Mouse (Mus musculus) cerebellum, adult 8-10 months (tissue): ENCODE measurements around the gene Hint1.
"Not testable (repeated sequence)": the region's sequence is repeated elsewhere in the genome, so short reads cannot be mapped to it uniquely, and the experiment has no call there.

Source experiments
- DNase-seq: peaks from one replicate; pipeline ENCODE4 v3.0.0; 2022

Gene Hint1

DNA sequence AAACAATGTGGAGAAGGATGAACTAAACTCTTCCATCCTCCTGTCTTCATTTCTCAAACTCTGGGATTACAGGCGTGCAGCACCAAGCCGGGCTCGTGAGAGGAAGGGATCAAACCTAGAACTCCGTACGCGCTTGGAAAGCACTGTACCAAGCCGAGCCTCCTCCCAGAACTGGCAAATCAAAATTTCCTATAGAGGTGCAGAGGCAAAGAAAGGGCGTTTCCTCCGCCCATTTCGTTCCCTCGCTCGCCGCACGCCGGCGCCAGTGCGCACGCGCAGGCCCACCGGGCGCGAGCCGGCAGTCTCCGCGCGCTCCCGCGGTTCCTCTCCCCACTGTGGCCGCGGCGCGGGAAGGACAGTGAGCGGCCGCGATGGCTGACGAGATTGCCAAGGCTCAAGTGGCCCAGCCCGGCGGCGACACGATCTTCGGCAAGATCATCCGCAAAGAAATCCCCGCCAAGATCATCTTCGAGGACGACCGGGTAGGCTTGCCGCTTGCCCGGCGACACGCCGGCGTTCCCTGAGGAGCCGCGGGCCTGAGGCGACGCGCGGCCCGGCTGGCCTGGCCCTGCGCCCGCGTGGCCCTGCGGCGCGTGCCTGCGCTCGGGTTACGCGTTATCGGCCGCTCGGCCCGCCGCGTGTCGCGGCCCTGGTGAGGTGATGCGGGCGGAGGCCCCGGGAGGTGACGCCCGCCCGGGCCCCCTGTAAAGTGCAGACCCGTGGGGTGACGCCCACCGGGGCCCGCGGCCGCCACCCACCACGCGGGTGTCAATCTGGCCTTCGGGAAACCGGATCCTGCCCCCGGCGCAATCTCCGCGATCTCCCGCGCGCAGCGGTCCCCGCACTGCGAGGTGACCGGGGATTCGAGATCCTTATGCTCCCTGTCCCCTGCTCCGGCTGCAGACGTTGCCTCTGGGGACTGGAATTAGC, at the start of gene Hint1:
Gene Hint1, plus strand, starts transcription at position 265 of the 930 bp plus-strand sequence.
- peak; percentile 95 for DNase-seq

DNA sequence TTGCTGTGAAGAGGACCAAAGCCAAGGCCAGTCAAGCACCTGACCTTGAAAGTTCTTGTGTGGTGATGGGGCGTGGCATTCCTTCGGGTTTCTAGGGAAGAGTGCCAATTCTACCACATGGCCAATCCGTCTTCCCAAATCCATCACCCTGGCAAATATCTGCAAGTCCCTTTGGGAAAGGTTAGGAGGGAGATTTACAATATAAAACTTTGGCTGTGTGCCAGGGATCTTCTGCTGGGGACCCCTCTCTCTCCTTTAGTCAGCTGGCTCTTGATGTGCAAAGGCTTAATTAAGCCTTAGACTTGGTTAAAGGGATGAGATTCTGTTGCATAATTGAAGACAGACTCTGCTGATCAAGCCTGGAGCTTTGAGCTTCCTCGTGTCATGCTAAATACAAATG, 48.7 kb upstream of the Hint1 start:
- DNase-seq, result no peak

DNA sequence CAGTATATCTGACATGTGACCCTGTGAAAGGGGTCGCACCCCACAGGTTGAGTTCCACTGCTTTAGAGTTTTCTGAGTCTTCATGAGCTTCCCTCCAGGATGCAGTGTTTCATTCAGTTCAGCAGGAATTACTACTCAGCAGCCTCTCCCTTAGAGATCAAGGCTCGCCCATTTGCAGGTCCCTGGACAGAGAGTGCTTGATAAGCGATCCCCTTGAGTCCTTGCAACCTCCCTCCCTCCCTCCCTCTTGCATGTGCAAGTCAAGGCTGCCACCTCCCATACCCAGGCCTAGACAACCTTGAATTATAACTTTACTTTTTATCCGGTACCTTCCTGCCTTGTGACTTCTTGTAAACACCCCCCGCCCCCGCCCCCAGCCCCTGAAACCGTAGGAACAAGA, 46.7 kb upstream of the Hint1 start:
- DNase-seq, result no peak

DNA sequence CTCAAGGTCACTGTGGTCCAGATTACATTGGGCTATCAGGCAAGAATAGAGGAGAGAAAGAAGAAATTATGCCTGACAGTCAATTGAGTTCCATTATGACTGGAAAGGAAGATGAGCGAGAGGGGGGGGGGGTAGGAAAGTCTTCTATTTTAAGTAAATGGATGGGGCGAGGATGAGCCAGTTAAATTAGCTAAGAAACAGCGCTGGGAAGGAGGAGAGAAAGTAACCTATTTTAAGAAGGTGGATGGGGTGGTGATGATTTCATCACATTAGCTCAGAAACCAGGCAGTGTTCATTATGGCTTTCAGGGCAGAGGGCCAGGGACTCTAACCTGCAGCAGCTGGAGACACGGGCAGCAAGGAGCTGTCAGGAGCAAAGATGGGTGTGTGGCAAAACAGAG, 42.7 kb upstream of the Hint1 start:
- no peak for DNase-seq

DNA sequence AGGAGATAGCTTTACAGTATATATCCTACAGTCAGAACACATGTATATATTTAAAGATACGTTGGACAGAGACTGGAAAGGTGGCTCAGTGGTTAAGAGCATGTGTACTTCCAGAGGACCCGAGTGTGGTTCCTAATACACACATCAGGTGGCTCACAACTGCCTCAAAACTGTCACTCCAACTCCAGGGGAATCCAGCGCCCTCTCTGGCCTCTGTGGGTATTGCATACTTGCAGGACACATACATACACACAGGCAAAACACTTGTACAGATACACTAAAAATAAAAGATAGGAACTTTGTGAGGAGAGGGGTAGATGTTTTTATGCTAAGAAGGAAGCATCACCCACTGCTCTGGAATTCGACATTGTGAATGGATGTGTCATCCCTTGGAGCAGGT, 40.4 kb upstream of the Hint1 start:
- DNase-seq, result no peak

DNA sequence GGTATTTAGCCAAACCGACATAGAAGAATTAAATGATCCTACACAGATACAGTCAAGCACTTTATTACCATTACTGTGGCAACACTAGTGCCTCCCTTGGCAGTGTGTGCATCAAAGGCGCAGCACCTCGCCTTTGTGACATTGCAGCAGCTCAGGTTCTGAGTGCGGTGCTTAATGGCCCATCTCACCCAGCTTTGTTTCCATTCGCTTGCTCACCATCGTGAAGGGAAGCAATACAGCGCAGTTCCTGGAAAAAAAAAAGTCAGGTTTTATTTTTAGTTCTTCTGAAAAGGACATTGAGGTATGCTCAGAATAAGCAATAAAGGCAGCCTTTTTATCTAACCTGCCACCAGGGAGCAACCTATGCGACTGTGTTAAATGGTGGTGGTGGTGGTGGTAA, 39.4 kb upstream of the Hint1 start:
- no peak for DNase-seq

DNA sequence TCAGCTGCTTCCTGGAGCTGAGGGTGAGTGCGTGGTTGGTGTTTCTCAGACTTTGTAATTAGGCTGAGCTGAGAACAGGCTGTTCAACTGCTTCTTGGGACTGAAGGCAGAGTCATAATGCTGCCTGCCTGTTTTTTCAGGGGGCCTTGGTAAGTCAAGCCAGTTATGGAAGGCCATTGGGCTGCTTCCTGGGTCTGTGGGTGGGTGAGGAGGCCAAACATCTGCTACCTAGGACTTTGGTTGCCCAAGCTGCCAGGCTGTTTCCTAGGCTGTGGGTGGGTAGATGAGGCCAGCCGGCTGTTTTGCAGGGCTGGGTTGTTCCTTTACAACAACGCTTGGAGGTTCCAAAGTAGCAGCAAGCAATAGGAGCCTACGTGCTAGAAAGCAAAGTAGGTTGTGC, 32.4 kb upstream of the Hint1 start:
- no peak for DNase-seq

DNA sequence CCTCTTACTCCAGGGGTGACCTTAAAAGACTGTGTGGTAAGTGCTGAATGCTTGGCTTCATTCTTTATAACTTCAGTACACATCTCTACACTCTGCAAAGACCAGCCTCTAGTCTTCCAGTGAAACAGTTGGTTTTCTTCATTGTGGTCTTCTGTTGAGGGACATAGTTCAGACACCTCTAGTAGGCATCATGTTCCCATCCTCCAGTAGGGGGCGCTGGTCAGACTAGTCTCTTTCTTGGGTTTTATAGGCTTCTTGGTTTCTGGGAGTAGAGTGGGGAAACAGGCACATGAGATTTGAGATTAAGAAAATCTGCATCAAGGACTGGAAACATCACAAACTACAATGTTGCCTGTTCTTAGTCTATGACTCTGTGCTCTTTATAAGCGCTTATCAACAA, 31.6 kb upstream of the Hint1 start:
- no peak for DNase-seq

DNA sequence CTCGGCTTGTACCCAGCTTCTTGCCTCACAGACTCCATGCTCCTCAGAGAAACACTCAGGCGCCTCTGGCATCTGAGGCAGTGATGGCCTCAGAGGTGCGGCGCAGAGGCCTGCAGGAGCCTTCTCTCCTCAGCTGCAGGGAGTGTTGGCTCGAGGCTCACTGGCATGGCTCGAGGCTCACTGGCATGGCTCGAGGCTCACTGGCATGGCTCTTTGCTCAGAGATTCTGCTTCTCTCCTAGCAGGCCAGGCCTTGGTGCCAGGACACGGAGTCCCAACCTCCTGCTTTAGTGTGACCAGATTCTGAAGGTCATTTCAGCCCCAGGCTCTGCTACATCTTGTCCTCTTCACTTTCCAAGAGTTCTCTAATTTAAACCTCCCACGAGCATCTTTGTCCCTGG, 30.1 kb upstream of the Hint1 start:
- peak; percentile 32 for DNase-seq

DNA sequence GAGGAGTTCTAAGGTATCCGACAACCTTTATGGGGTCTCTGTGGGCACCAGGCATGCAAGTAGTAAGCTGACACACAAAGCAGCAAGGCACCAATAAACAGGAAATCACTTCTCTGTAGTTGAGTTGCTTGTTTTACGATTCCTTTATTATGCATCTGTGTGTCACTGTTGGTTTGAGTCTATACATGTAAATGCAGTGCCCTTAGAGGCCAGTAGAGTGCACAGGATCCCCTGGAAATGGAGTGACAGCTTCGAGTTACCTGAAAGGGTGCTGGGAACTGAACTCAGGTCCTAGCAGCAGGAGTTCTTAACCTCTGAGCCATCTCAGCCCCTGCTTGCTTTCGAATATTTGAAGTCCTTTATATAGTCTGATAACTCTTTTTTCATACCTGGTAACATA, 26.5 kb upstream of the Hint1 start:
- DNase-seq, result no peak

DNA sequence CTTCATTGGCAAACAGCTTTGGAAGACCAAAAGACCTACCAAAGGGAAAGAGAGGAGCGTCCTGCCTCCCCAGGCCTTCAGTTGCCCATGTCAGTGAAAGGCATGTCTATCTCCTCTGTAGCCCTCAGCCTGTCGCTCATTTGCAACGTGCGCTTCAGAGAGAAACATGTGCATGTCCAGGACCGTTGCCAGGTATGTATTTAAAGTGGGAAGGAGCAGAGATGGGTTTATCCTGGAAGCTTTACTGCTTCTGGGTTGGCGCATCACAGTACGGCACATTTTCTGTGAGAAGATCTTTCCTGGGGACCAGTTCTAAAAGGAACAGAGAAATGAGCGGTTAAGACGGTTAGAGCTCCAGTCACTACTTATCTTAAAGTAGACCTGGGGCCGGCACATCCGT, 25.3 kb upstream of the Hint1 start:
- no peak for DNase-seq

DNA sequence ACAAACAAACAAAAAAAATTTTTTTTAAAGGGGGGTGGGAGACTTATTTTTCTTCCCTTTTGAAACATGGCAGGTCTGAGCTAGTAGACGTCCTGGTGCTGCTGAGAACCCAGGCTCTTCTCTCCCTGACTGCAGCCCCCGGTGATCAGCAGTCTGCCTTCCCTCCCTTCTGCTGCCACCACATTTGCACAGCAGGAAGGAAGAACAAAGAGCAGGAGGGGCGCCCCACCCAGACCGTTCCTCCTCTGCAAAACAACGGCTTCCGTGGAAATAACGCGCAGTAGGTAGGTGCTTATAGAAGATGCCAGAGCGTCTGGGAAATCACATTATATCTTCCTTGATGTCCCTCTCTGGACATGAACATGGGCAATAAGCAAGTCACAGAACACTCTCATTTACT, 21.8 kb upstream of the Hint1 start:
- no peak for DNase-seq

DNA sequence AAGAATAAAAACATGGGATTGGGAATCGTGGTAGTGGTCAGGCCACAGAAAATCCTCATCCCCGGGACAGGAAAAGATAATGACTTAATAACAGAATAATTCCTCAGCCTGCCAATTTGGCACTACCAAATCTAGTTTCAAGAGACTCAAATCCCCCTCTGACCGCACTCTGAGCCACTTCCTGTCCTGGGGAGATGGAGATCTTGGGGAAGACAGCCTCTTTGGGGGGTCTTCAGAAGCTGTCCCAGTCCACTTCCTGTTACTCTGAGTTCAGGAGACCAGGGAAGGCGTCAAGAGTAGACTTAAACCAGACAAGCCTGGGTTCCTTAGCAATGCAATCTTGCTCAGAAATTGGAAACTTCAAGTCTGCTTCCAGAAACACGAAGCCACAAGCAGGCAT, 21.2 kb upstream of the Hint1 start:
- no peak for DNase-seq

DNA sequence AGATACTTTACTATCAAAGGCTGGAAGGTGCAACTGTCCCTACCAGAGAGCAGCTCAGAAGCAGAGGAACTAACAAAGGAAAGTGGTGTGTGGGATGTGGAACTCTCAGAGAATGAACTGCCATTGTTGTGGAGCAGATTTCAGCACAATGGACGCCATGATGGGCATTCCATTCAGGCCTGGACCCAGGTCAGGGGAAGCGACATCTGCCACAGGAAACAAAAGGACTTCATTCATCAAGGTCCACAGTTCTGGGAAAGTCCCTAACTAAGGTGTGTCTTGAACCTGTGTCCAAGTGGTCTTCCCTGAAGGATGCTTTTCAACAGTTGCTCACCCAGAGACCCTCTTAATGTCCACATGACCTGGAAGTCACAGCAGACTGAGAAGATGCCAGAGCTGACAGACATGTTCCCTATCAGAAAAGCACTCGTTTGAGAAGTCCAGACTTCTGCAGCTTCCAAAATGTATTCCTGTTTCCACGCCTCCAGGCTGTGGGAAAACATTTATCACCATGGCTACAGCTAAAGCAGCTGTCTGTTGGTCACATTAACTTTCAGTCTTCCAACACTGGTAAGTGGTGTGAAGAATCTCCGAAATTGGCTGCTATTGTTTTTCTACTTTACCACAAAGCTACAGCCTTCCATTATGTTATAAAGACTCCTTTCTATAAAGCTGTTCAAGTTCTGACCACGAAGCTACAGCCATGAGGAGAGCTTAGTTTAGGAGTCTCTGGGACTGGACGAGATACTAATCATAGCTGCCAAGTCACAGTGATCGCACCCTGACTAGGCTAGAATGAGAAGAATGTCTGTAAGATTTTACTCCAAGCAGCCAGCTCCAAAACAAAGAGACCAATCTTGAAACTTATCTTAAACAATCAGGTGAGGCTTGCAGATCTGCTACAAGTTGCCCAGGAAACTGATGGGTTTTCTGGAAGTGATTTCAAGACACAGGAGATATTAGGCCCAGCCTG, 20.4 kb upstream of the Hint1 start:
- DNase-seq, result no peak

DNA sequence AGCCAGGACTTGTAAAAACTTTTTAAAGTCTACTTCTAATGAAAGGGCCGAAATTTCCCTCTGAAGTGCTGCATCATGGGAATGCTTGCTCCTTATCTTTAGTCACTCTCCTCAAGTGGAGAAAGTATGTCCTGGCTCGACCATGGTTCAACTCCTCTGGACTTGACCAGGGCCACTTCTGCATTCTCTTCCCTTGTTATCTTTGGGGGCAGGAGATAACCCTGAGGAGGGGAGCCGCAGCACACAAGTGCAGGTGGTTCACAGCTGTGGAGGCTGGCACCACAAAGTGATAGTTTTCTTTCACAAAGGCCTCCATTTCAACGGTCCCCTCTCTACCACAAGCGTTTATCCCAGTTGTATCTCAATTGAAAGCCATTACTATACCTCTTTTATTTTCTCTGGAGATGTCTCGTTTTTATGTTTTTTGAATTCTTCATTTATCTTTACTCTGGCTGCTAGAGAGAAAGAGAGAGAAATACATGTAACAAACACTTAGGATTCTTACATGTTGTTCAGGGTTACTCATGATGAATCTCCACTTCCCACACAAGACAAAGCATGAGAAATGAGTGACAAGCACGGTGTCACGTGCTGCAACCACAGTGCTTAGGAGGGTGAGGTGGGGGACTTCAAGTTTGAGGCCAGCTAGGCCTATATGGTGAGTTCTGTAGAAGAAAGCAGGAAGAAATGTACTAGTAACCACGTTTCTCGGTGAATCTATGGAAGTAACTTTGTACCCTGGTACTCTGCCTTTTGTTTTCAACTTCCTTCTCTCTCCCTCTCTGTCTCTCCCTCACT, 16.0 kb upstream of the Hint1 start:
- DNase-seq, result no peak

DNA sequence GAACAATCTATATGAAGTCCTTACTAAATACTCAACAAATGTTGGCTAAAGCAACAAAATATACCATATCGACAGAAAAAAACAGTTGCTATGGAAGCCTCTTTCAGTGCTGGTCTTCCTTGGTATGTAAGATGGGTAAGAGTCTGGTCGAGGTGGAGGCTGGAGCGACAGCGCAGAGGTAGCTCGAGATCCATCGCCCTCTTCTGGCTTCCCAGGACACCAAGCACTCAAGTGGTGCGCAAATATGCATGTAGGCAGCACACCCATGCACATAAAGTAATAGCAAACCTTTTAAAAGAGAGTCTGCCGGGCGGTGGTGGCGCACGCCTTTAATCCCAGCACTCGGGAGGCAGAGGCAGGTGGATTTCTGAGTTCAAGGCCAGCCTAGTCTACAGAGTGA, 14.5 kb upstream of the Hint1 start:
- DNase-seq, result no peak

DNA sequence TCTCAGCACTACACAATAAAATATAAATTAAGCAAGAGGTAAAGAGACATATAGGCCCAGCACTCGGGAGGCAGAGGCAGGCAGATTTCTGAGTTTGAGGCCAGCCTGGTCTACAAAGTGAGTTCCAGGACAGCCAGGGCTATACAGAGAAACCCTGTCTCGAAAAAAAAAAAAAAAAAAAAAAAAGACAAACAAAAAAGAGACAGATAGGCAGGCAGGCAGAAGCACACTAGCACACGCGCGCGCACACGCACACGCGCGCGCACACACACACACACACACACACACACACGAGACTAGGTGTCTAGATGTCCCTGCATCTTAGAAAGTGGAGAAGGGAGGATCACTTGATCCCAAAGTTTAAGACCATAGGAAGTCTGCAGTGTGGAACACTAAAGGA, 7.3 kb upstream of the Hint1 start:
- DNase-seq, result not testable (repeated sequence)

DNA sequence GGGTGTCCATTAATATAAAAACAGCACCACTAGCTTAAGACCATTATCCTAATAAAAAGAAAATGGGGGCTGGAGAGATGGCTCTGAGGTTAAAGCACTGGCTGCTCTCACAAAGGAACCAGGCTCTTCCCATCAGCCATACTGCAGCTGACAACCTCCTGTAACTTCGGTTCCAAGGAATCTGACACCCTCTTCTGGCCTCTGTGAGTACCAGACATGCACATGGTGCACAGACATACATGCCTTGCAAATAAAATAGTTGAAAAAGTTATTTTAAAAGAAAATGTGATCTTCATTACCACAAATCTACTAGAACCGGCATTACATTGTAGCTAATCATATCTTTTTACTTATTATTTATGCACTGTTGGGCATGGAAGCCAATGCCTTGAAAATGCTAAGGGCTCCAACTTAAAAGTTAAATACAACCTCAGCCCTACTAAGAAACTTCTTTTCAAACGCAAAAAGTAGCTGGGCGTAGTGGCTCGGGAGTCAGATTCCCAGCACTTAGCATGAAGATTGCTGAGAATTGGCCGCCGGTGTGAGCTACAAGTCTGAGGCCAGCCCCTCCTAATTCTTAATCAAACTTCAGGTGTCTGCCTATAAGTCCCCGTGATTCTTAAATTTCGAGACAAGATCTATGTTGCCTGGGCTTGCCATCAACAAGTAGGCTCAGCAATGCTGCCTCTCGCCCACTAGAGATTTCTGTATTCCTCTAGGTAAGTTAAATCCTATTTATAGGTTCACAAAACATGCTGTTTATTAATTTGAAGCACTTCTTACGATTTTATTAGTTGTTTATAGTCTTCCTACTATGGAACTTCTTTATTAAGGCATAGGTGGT, 6.6 kb upstream of the Hint1 start:
- no peak for DNase-seq

DNA sequence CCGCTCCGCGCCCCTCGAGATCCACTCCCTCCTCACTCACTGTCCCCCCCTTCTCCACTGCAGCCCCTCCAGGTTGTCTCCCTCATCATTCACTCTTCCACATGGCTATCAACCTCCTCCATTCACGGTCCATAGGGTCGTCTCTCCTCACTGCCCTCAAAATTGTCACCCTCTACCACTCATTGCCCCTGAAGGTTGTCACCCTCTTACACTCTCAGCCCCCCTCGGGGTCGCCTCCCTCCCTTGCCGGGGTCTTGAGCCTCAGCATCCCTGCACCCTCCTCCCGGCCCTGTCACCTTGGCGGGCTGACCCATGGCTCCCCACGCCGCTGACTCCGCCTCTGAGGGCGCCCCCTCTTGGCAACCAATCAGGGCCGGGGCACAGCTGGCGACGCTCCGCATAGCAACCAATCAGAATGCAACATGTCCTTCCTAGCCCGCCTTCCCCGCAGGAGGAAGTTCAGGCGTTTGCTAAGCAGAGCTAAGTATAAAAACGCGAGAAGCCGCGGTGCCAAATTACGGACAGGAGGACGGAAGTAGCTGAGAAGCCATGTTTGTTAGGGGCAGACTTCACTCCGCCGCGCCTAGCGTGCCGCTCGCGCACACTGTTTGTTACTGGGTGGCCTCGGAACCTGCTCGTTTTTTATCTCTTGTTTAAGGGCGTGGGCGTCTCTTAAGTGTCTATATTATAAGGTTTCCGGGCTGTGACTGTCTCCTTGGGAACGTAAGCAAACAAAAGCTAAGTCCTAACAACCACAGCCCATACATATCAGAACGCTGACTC, 5.7 kb upstream of the Hint1 start, which contains the start of gene Lyrm7:
Gene Lyrm7, minus strand, starts transcription at position 661 of the 783 bp plus-strand sequence.
- peak; percentile 98 for DNase-seq

DNA sequence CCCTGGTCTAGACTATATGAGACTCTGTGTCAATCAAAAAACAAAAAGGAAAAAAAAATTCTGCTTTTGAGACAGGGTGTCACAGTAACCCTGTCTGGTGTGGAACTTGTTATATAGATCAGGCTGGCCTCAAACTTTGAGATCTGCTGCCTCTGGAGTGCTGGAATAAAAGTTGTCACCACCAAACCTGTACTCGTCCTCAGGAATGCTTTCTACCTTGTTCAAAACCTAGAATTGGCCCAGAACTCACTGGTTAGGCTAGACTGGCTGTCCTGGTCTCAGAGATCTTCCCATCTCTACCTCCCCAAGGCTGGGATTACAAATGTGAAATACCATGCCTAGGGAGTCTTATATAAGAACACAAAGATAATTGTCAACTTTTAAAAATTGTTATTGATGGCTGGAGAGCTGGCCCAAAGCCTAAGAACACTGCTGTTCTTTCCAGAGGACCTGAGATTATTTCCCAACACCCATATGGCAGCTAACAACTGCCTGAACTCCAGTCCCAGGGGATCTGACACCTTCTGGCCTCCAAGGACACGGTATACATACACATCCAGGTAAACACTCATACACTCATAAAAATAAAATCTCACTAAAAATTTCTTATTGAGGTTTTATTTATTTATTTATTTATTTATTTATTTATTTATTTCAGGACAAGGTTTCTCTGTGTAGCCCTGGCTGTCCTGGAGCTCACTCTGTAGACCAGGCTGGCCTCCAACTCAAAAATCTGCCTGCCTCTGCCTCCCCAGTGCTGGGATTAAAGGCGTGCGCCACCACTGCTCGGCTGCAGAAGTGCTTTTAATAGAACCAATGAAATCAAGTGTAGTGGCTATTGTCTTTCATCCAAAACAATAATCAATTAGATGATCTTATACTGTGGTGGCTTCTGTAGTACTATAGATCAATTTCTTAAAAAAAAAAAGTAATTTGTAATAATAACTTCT, 4.4 kb upstream of the Hint1 start:
- no peak for DNase-seq
